Mouse (Mus musculus): ENCODE measurements at regions not wholly inside any gene's neighbourhood (a gene's known extent, or its start where the extent isn't known, plus 50 kb on each side); places are given as distances from the start of the nearest gene placed in this dataset.

- no peak for TF ChIP-seq CTCF (IDR thresholded peaks at IDR 0.05; ENCODE audit: control insufficient read depth, insufficient read depth, low read length)
- TF ChIP-seq POLR2A (IDR thresholded peaks at IDR 0.05; ENCODE audit: borderline replicate concordance, control insufficient read depth, low read depth, low read length): no peak
These were observed 108.3 kb upstream of the Cdc42ep3 start for GRCm38 (mm10) chr17:79463074-79463694.
